Comparison of ENCODE assay signal across 22 mouse cellular contexts in genomic region chr17:32923681-32924080, GRCm38 (mm10). TPM values are rescaled to one million over a fixed set of nuclear protein-coding genes. Genes with fewer than 3 reads are reported as not detected.
"Had no signal": no experiment of that assay in that cellular context is flagged by ENCODE, and none has a peak within 500 bp of the region (broad histone marks: within the 10 kb centered on the region; RNA-seq: fewer than 3 reads in every experiment).

No protein-coding gene starts in this region.

- DNase-seq: liver, postnatal 0 days; lung, adult 2 months; lung, postnatal 14 days; lung, postnatal 36 days; retina, postnatal 1 day; right cerebral cortex, adult 18-20 months; right cerebral cortex, postnatal 25 days; right cerebral cortex, postnatal 4 days; thymus, adult 2 months; thymus, postnatal 25 days had no signal

- H3K4me3 ChIP-seq: megakaryocyte, embryonic 14.5 days had no signal

- H3K27ac ChIP-seq: liver, embryonic 15.5 days; lung, embryonic 15.5 days; macrophage; neural tube, embryonic 12.5 days; stomach, embryonic 15.5 days; stomach, postnatal 0 days had no signal

- H3K27me3 ChIP-seq: liver, embryonic 15.5 days; lung, embryonic 15.5 days; neural tube, embryonic 12.5 days; stomach, embryonic 15.5 days had no signal

- H3K9ac ChIP-seq: liver, embryonic 15.5 days; liver, postnatal 0 days; stomach, embryonic 15.5 days had no signal

- H3K36me3 ChIP-seq: liver, embryonic 15.5 days; lung, embryonic 15.5 days; midbrain, embryonic 13.5 days; midbrain, embryonic 15.5 days; neural tube, embryonic 12.5 days; stomach, embryonic 15.5 days had no signal

- H3K9me3 ChIP-seq: liver, embryonic 15.5 days; lung, embryonic 15.5 days; midbrain, embryonic 15.5 days; neural tube, embryonic 12.5 days; stomach, embryonic 15.5 days had no signal

- H3K4me1 ChIP-seq: megakaryocyte, embryonic 14.5 days had no signal

RNA-seq across cellular contexts. Expression of gene Cyp4f14, which starts 6.5 kb away (rescaled TPM):
- polyA plus RNA-seq: liver, embryonic 15.5 days; lung, embryonic 15.5 days; lung, postnatal 0 days; macrophage; midbrain, embryonic 11.5 days; midbrain, embryonic 13.5 days; neural tube, embryonic 12.5 days; neural tube, embryonic 14.5 days; stomach, postnatal 0 days had no signal
